8 mouse cellular contexts compared by ENCODE assay signal in genomic region chr8:108690576-108691455, GRCm38 (mm10).
DNase-seq lines count a peak whose midpoint lies in the region; ATAC-seq and TF ChIP-seq lines count a peak whose summit lies in the region.

No protein-coding gene starts in this region.

- H3K4me1 ChIP-seq in heart, embryonic 11.5 days (ENCODE audit: control insufficient read depth, insufficient read depth, low read length), result peaks cover 25% of the 10 kb centered on the region
- peaks cover 22% of the 10 kb centered on the region for H3K4me1 ChIP-seq in limb, embryonic 11.5 days (ENCODE audit: control insufficient read depth, insufficient read depth, low read length)
- H3K4me1 ChIP-seq in stomach, postnatal 0 days (replicated peaks; ENCODE audit: control insufficient read depth, insufficient read depth), result peaks cover 3% of the 10 kb centered on the region; the same call in 1 of the 2 replicates

- 0 out of 2 replicates have a peak overlapping the region, but pooled peaks have one; percentile 34 for H3K9ac ChIP-seq in heart, embryonic 11.5 days (ENCODE audit: low read depth, low read length)
- H3K9ac ChIP-seq in limb, embryonic 11.5 days (ENCODE audit: low read length), result peak overlapping the region; percentile 7; the same call in 1 of the 2 replicates
- H3K9ac ChIP-seq in stomach, postnatal 0 days (ENCODE audit: low read length), result no peak overlapping the region

- ATAC-seq in heart, embryonic 11.5 days (replicated peaks; ENCODE audit: insufficient number of reproducible peaks, low FRiP score, low TSS enrichment), result no peak
- ATAC-seq in limb, embryonic 11.5 days (ENCODE audit: insufficient number of reproducible peaks, low FRiP score, low TSS enrichment, low read depth), result no peak
- ATAC-seq in stomach, postnatal 0 days (ENCODE audit: low FRiP score, low TSS enrichment), result peak; percentile 25; the same call in 1 of the 2 replicates

- H3K9me3 ChIP-seq in heart, embryonic 11.5 days (replicated peaks; ENCODE audit: control insufficient read depth, low read length), result no peaks in the 10 kb centered on the region
- no peaks in the 10 kb centered on the region for H3K9me3 ChIP-seq in limb, embryonic 11.5 days (ENCODE audit: control insufficient read depth, low read length)
- H3K9me3 ChIP-seq in stomach, postnatal 0 days (ENCODE audit: control insufficient read depth, low read length), result no peaks in the 10 kb centered on the region

- H3K4me3 ChIP-seq in heart, embryonic 11.5 days (ENCODE audit: low read depth, low read length), result peak overlapping the region; percentile 31
- peak overlapping the region; percentile 21; the same call in 1 of the 2 replicates for H3K4me3 ChIP-seq in limb, embryonic 11.5 days (ENCODE audit: low read depth, low read length)
- H3K4me3 ChIP-seq in stomach, postnatal 0 days (ENCODE audit: low read depth, low read length), result no peak overlapping the region

- H3K27me3 ChIP-seq in heart, embryonic 11.5 days (ENCODE audit: control insufficient read depth, insufficient read depth, low read length), result peaks cover 17% of the 10 kb centered on the region
- H3K27me3 ChIP-seq in limb, embryonic 11.5 days (ENCODE audit: control insufficient read depth, insufficient read depth, low read length), result peaks cover 10% of the 10 kb centered on the region
- peaks cover 2% of the 10 kb centered on the region; the same call in 1 of the 2 replicates for H3K27me3 ChIP-seq in stomach, postnatal 0 days (ENCODE audit: control insufficient read depth, insufficient read depth, low read length)

- DNase-seq in gastrocnemius, postnatal 14 days, result peak; percentile 38
- DNase-seq in gastrocnemius, adult 8-10 months (ENCODE audit: low spot score in 2 of 2), result no peak
- DNase-seq in adrenal gland, postnatal 25 days, result peak; percentile 37
- DNase-seq in limb, embryonic 11.5 days (ENCODE audit: low spot score), result peak; percentile 64
- DNase-seq in stomach, postnatal 0 days (ENCODE audit: low spot score), result peak; percentile 49
- no peak for DNase-seq in B cell, adult 2 months
- no peak for DNase-seq in T-cell, adult 2 months (ENCODE audit: low spot score)

- WGBS in heart, embryonic 11.5 days (ENCODE audit: insufficient replicate concordance), result 20% methylated on average over 14 of the region's 14 CpGs
- WGBS in limb, embryonic 11.5 days, result 17% methylated on average over 14 of the region's 14 CpGs
- WGBS in stomach, postnatal 0 days, result 22% methylated on average over 14 of the region's 14 CpGs

- H3K36me3 ChIP-seq in heart, embryonic 11.5 days (ENCODE audit: control insufficient read depth, insufficient read depth, low read length), result no peaks in the 10 kb centered on the region
- no peaks in the 10 kb centered on the region for H3K36me3 ChIP-seq in limb, embryonic 11.5 days (ENCODE audit: control insufficient read depth, insufficient read depth, low read length)
- no peaks in the 10 kb centered on the region for H3K36me3 ChIP-seq in stomach, postnatal 0 days (ENCODE audit: control insufficient read depth, insufficient read depth, low read length)

- peak overlapping the region; percentile 79 for H3K4me2 ChIP-seq in heart, embryonic 11.5 days
- H3K4me2 ChIP-seq in limb, embryonic 11.5 days (ENCODE audit: low read depth, severe bottlenecking), result peak overlapping the region; percentile 56; the same call in 1 of the 2 replicates
- H3K4me2 ChIP-seq in stomach, postnatal 0 days (replicated peaks; ENCODE audit: low read depth), result peak overlapping the region; percentile 53

- TF ChIP-seq CTCF in stomach, postnatal 0 days (IDR thresholded peaks at IDR 0.05; ENCODE audit: low read depth), result no peak

- TF ChIP-seq EP300 in stomach, postnatal 0 days (optimal IDR thresholded peaks at IDR 0.05), result no peak

- intact Hi-C loops in gastrocnemius, postnatal 14 days (cut with DNase I; ENCODE audit: low total_unique reads), result no loop called here

- no peak overlapping the region for H3K27ac ChIP-seq in heart, embryonic 11.5 days (ENCODE audit: low read depth, low read length)
- H3K27ac ChIP-seq in limb, embryonic 11.5 days (replicated peaks; ENCODE audit: low read depth, low read length), result 0 out of 2 replicates have a peak overlapping the region, but pooled peaks have one; percentile 30
- no peak overlapping the region for H3K27ac ChIP-seq in stomach, postnatal 0 days (replicated peaks)

Comparison
In these comparisons a context has a peak if more than half of its experiments do, and no peak if none do; other contexts are left out.
1. DNase-seq: peak in gastrocnemius, postnatal 14 days (single experiment), adrenal gland, postnatal 25 days (single experiment), limb, embryonic 11.5 days (single experiment) and stomach, postnatal 0 days (single experiment); none in gastrocnemius, adult 8-10 months (0 of 2), B cell, adult 2 months (0 of 2) and T-cell, adult 2 months (single experiment).
2. Peak in every context shown above with its lines, with median percentiles within 50 percentile points of each other: H3K4me2 ChIP-seq.